Mouse (Mus musculus) thymus, adult 2 months (tissue): ENCODE results near the gene Ces1d. TPM values are rescaled to one million over a fixed set of nuclear protein-coding genes. Genes with fewer than 3 reads are reported as not detected.

Experiments
- DNase-seq: peaks from one replicate; pipeline ENCODE4 v3.0.0; 2021
- H3K27ac ChIP-seq: fragments of 200-500 bp; 2 replicates; pipeline ENCODE4 v1.5.1; 2012; ENCODE audit warnings: low read length, control low read depth; ENCODE audit not compliant: control insufficient read depth, insufficient read depth
- H3K27me3 ChIP-seq: fragments of 200-500 bp; 2 replicates; pipeline ENCODE4 v1.6.1; 2012; ENCODE audit warnings: mild to moderate bottlenecking, low read length, moderate library complexity, mixed read lengths; ENCODE audit not compliant: control insufficient read depth, insufficient read depth
- H3K36me3 ChIP-seq: fragments of 200-500 bp; 2 replicates; pipeline ENCODE4 v1.6.1; 2012; ENCODE audit warnings: mild to moderate bottlenecking, low read length, moderate library complexity; ENCODE audit not compliant: control insufficient read depth, insufficient read depth
- H3K4me1 ChIP-seq: fragments of 200-500 bp; replicated peaks from 2 replicates; pipeline ENCODE4 v1.6.1; 2012; ENCODE audit warnings: low read length; ENCODE audit not compliant: control insufficient read depth, insufficient read depth
- H3K4me3 ChIP-seq: fragments of 200-500 bp; 2 replicates; pipeline ENCODE4 v1.5.1; 2012; ENCODE audit warnings: mild to moderate bottlenecking, low read length, control low read depth, moderate library complexity; ENCODE audit not compliant: control insufficient read depth, insufficient read depth
- CTCF ChIP-seq: fragments of 200-500 bp; IDR thresholded peaks from 2 replicates; pipeline ENCODE4 v1.5.1; 2012; ENCODE audit warnings: mild to moderate bottlenecking, control low read depth, low read length, moderate library complexity, borderline replicate concordance; ENCODE audit not compliant: control insufficient read depth, poor library complexity, insufficient read depth; ENCODE audit errors: extremely low read depth
- POLR2A ChIP-seq: fragments of 200-500 bp; IDR thresholded peaks from 2 replicates; pipeline ENCODE4 v1.6.1; 2012; ENCODE audit warnings: mild to moderate bottlenecking, low read length, control low read depth, moderate library complexity; ENCODE audit not compliant: control insufficient read depth, poor library complexity, insufficient read depth; ENCODE audit errors: extremely low read depth
- WGBS: fragments of 180-500 bp; shearing (Covaris S2); methylation state at CpG from one replicate; pipeline ENCODE4 v1.1.7; 2018; 5-methylcytosine and 5-hydroxymethylcytosine counted together
- polyA plus RNA-seq: library from polyadenylated mRNA; depleted of rRNA; stranded (reverse); fragments of >200 nt; gene quantifications from 2 replicates; pipeline ENCODE4 v1.2.3, GENCODE M21; 2012; rRNA removed

Gene Ces1d
- polyA plus RNA-seq, result 94.3 and 110 TPM in 2 replicates

DNA sequence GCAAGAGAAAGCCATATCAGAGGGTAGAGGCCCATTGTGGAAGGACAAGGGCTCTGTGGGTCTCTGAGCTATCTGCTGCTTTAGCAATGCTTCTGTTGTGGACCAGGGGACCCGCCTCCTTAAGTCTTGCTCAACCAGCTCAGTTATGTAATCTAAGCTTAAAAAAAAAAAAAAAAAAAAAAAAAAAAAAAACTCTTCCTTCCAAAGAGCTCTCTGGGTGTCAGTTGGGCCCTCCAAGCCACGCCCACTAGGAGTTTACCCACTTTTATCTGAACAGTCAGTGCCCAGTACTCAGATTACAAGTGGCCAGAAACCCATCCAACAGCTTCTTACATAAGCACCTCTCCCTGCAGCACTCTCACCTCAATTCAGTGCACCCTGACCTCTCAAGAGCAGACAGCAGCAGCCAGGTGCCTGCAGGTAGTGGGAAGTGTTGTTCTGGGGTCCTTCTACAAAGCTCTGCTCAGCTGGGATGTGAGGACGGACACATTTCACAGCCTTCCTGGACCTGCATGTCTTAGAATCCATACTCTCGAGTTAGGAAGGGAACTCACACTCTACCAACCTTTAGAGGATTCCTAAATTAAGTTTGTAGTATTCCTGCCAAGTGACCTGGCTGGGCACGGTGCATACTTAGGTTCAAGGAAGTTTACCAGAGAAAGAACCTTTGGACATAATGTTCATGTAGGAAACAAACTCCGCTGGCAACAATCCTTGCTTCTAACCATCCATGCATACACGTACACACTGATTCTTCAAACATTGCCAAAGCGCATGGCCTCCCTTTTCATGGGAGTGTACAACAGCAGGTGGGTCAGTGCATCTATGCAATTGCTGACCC is at the start of gene Ces1d:
TSS of gene Ces1d (minus strand) at position 154 of the 841 bp plus-strand sequence.
- H3K27ac ChIP-seq, result no peak within 1 kb of the TSS
- 77% methylated on average over 8 of the region's 8 CpGs for WGBS

DNA sequence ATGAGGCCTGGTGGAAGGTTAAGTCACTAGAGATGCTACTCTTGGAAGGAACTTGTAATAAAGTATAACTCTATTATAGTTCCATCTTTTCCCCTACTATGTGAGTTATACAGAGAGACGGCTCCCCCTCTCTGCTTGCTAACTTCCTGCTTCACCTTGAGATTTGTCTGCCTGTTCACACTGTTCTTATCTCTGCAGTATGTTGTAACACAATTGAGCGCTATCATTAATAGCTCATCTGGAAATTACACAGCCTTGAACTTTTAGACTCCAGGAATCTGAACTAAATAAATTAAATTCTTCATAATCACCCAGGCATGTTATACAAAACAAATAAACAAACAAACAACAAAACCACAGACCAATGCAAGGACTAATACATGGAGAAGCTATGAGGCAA is 48.4 kb upstream of the Ces1d start:
- no peaks in the 10 kb centered on the region for H3K36me3 ChIP-seq
- H3K4me1 ChIP-seq, result no peaks in the 10 kb centered on the region
- whole genome bisulfite sequencing, result 87% methylated on average over 2 of the region's 2 CpGs
- no peaks in the 10 kb centered on the region for H3K27me3 ChIP-seq
- TF ChIP-seq CTCF, result no peak
- no peak for TF ChIP-seq POLR2A
- no peak for DNase-seq
- H3K27ac ChIP-seq, result no peak overlapping the region
- no peak overlapping the region for H3K4me3 ChIP-seq

More for the DNA sequence above, at the start of gene Ces1d:
- no peak for DNase-seq
- no peaks in the 10 kb centered on the region for H3K4me1 ChIP-seq
- H3K36me3 ChIP-seq, result no peaks in the 10 kb centered on the region
- H3K4me3 ChIP-seq, result no peak within 1 kb of the TSS
- H3K27me3 ChIP-seq, result no peaks in the 10 kb centered on the region
- TF ChIP-seq CTCF, result no peak
- no peak for TF ChIP-seq POLR2A

DNA sequence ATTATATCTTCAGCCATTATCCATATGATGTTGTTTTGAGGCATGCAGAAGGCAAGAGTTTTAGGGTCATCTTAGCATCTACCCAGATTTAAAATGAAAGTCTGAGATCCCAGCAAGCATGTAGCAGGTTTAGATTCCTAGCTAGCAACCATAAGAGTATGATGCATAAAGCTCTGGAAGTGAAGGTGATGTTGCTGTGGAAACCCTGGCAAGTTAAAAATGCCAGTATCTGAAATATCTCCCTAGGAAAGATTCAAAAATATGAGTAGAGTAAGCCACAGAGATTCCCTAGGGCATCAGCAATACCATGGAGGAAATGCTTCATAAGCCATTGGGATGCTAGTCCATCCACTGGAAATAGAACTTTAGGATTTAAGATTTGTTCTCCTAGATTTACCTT is 42.2 kb upstream of the Ces1d start:
- Histone ChIP-seq H3K27ac (no peak overlapping the region), H3K4me1 (no peaks in the 10 kb centered on the region), H3K27me3 (no peaks in the 10 kb centered on the region), H3K4me3 (no peak overlapping the region), H3K36me3 (no peaks in the 10 kb centered on the region)
- TF ChIP-seq CTCF (no peak), POLR2A (no peak)
- no peak for DNase-seq

DNA sequence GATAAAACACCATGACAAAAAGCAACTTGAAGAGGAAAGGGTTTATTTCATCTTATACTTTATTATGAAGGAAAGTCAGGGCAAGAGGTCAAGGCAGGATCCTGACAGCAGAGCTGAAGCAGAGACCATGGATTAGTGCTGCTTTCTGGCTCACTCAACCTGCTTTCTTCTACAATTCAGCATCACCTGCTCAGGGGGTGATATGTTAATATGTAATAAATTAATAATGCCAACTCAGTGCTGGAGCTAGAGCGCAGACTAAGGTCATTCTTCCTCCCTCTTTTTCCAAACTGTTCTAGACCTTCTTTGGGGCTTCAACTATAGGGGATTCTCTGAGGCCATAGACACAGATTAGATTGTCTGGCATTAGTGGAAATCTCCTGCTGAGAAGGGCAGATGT is 38.0 kb upstream of the Ces1d start:
- H3K36me3 ChIP-seq, result no peaks in the 10 kb centered on the region
- no peak for DNase-seq
- 100% methylated on average over 1 of the region's 1 CpGs for WGBS
- H3K4me3 ChIP-seq, result no peak overlapping the region
- TF ChIP-seq CTCF (no peak), POLR2A (no peak)
- H3K27ac ChIP-seq, result no peak overlapping the region
- H3K27me3 ChIP-seq, result no peaks in the 10 kb centered on the region
- no peaks in the 10 kb centered on the region for H3K4me1 ChIP-seq

DNA sequence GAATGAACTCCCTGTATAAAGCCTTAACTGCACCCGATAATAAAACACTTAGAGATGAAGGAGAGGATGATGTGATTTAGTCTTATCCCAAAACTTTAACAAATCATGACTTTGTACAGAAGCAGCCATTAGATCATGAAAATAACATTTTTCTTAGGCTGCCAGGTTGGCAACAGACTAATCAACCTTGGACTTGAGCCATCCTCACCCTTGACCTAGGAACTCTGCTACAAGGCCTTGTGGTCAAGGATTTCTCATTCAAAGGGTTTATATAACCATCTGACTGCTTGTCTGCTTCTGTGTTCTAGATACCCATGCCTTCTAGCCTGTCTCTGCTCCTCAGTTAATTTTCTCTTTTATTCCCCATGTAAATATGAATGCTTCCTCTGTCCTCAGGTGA is 37.1 kb upstream of the Ces1d start:
- Histone ChIP-seq H3K36me3 (no peaks in the 10 kb centered on the region), H3K27me3 (no peaks in the 10 kb centered on the region), H3K4me3 (no peak overlapping the region), H3K27ac (no peak overlapping the region), H3K4me1 (no peaks in the 10 kb centered on the region)
- DNase-seq, result no peak
- no peak for TF ChIP-seq POLR2A
- TF ChIP-seq CTCF, result no peak
- WGBS, result 92% methylated on average over 1 of the region's 1 CpGs

DNA sequence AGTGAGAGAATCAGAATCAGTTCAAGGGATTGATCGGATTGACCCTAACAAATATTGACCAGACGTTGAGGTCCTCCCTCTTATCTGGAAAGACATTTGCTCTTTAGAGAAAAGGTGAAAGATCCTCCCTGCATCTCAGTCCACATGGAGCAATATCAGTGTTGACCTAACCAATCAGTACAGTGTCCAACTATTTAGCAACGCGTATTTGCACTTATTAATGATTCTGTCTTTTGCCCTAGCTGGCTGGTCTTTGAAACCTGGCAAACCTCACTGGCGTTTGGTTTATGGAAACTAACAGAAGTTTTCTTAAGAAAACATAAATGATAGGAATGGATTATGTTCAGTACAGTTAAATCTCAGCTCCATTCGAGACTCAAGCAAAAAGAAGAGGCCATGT is 36.4 kb upstream of the Ces1d start:
- WGBS, result 91% methylated on average over 6 of the region's 6 CpGs
- no peak for DNase-seq
- no peaks in the 10 kb centered on the region for H3K4me1 ChIP-seq
- H3K36me3 ChIP-seq, result no peaks in the 10 kb centered on the region
- H3K27me3 ChIP-seq, result no peaks in the 10 kb centered on the region
- TF ChIP-seq POLR2A, result no peak
- H3K27ac ChIP-seq, result no peak overlapping the region
- no peak overlapping the region for H3K4me3 ChIP-seq

DNA sequence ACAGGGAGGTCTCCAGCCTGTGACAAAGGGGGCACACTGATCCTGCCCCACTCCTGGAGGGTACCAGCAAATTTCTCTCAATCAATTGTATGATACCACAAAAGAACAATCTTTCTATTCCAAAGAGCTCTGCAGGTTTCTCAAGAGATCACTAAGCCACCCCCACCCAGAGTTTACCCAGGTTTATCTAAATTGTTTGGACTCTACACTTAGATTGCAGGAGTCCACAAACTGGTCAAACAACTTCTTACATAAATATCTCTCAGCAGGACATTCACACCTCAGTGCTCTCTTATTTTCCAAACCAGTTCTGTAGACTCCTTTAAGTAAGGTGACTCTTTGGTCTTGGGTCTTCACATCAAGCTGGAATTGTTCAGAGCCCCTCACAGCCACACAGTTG is 31.8 kb upstream of the Ces1d start, which contains the start of gene Ces1e:
TSS of gene Ces1e (minus strand) at position 174 of the 400 bp plus-strand sequence.
- no peak for DNase-seq
- no peaks in the 10 kb centered on the region for H3K27me3 ChIP-seq
- H3K27ac ChIP-seq, result no peak within 1 kb of the TSS
- no peaks in the 10 kb centered on the region for H3K36me3 ChIP-seq
- H3K4me3 ChIP-seq, result no peak within 1 kb of the TSS
- no peaks in the 10 kb centered on the region for H3K4me1 ChIP-seq
- TF ChIP-seq CTCF (no peak), POLR2A (no peak)
